Mouse (Mus musculus) spleen, adult 2 months (tissue): ENCODE data around the gene Cyp26a1.

Experiments used
- CTCF ChIP-seq: fragments of 200-500 bp; IDR thresholded peaks from 2 replicates; pipeline ENCODE4 v1.5.1; 2011; ENCODE audit warnings: mild to moderate bottlenecking, inconsistent platforms; ENCODE audit not compliant: insufficient read depth, insufficient read length, insufficient replicate concordance; ENCODE audit errors: extremely low read depth
- POLR2A ChIP-seq: fragments of 200-500 bp; IDR thresholded peaks from 2 replicates; pipeline ENCODE4 v1.6.1; 2011; ENCODE audit warnings: low read depth, low read length, inconsistent platforms

GRCm38 (mm10) chr19:37667855-37668594 is 29.6 kb upstream of the Cyp26a1 start:
- TF ChIP-seq CTCF: no peak
- no peak for TF ChIP-seq POLR2A
